Mouse (Mus musculus): ENCODE measurements around the gene Apba1. TPM values are rescaled to one million over a fixed set of nuclear protein-coding genes. Genes with fewer than 3 reads are reported as not detected.
A peak's percentile ranks its signal among the peaks of the same experiment; 100 is the strongest.

Gene Apba1
- polyA plus RNA-seq, 2 experiments = 0.55 to 2.5 TPM

GRCm38 (mm10) chr19:23960831-23961447 is 202.3 kb downstream of the Apba1 start:
- 85% methylated on average over 6 of the region's 6 CpGs for WGBS
- no peaks in the 10 kb centered on the region for H3K9me3 ChIP-seq (ENCODE audit: control insufficient read depth, low read length)
- H3K27me3 ChIP-seq (ENCODE audit: control insufficient read depth, insufficient read depth, low read length) = no peaks in the 10 kb centered on the region

GRCm38 (mm10) chr19:23961516-23961915 is 202.8 kb downstream of the Apba1 start:
- peak; percentile 69; the same call in 1 of the 2 replicates for ATAC-seq (ENCODE audit: low FRiP score, low read depth)
- Histone ChIP-seq H3K4me1 (ENCODE audit: control insufficient read depth, insufficient read depth, low read length) (peaks cover 3% of the 10 kb centered on the region; the same call in 1 of the 2 replicates), H3K9me3 (ENCODE audit: control insufficient read depth, low read length) (no peaks in the 10 kb centered on the region), H3K4me3 (replicated peaks; ENCODE audit: low read length) (no peak overlapping the region), H3K36me3 (ENCODE audit: control insufficient read depth, insufficient read depth, low read length) (no peaks in the 10 kb centered on the region), H3K4me2 (replicated peaks; ENCODE audit: low read depth, low read length, severe bottlenecking) (no peak overlapping the region), H3K9ac (ENCODE audit: low read depth, low read length, severe bottlenecking) (no peak overlapping the region), H3K27me3 (ENCODE audit: control insufficient read depth, insufficient read depth, low read length) (no peaks in the 10 kb centered on the region), H3K27ac (replicated peaks; ENCODE audit: low read depth, low read length) (no peak overlapping the region)
- WGBS = 1% methylated on average over 8 of the region's 8 CpGs
- no peak for DNase-seq (ENCODE audit: low spot score)
- TF ChIP-seq POLR2A (IDR thresholded peaks at IDR 0.05; ENCODE audit: borderline replicate concordance, extremely low read depth, insufficient read depth, insufficient read length) = no peak

More at GRCm38 (mm10) chr19:23960831-23961447, 202.3 kb downstream of the Apba1 start:
- Histone ChIP-seq H3K9ac (ENCODE audit: low read depth, low read length, severe bottlenecking) (no peak overlapping the region), H3K4me3 (replicated peaks; ENCODE audit: low read length) (no peak overlapping the region), H3K27ac (replicated peaks; ENCODE audit: low read depth, low read length) (no peak overlapping the region), H3K4me2 (replicated peaks; ENCODE audit: low read depth, low read length, severe bottlenecking) (no peak overlapping the region), H3K4me1 (ENCODE audit: control insufficient read depth, insufficient read depth, low read length) (peaks cover 3% of the 10 kb centered on the region; the same call in 1 of the 2 replicates), H3K36me3 (ENCODE audit: control insufficient read depth, insufficient read depth, low read length) (no peaks in the 10 kb centered on the region)
- TF ChIP-seq POLR2A (IDR thresholded peaks at IDR 0.05; ENCODE audit: borderline replicate concordance, extremely low read depth, insufficient read depth, insufficient read length) = no peak
- DNase-seq (ENCODE audit: low spot score) (no peak), ATAC-seq (ENCODE audit: low FRiP score, low read depth) (no peak)

GRCm38 (mm10) chr19:23964401-23964910 is 205.8 kb downstream of the Apba1 start:
- WGBS = 68% methylated on average over 10 of the region's 10 CpGs
- H3K36me3 ChIP-seq (ENCODE audit: control insufficient read depth, insufficient read depth, low read length) = no peaks in the 10 kb centered on the region
- no peaks in the 10 kb centered on the region for H3K9me3 ChIP-seq (ENCODE audit: control insufficient read depth, low read length)
- H3K9ac ChIP-seq (ENCODE audit: low read depth, low read length, severe bottlenecking) = no peak overlapping the region
- H3K4me3 ChIP-seq (replicated peaks; ENCODE audit: low read length) = no peak overlapping the region
- ATAC-seq (ENCODE audit: low FRiP score, low read depth) (no peak), DNase-seq (ENCODE audit: low spot score) (no peak)
- no peak for TF ChIP-seq POLR2A (IDR thresholded peaks at IDR 0.05; ENCODE audit: borderline replicate concordance, extremely low read depth, insufficient read depth, insufficient read length)
- H3K4me1 ChIP-seq (ENCODE audit: control insufficient read depth, insufficient read depth, low read length) = peaks cover 3% of the 10 kb centered on the region; the same call in 1 of the 2 replicates
- no peaks in the 10 kb centered on the region for H3K27me3 ChIP-seq (ENCODE audit: control insufficient read depth, insufficient read depth, low read length)
- H3K4me2 ChIP-seq (replicated peaks; ENCODE audit: low read depth, low read length, severe bottlenecking) = no peak overlapping the region
- no peak overlapping the region for H3K27ac ChIP-seq (replicated peaks; ENCODE audit: low read depth, low read length)

GRCm38 (mm10) chr19:23966376-23966775 is 207.7 kb downstream of the Apba1 start:
- H3K27ac ChIP-seq (replicated peaks; ENCODE audit: low read depth, low read length) = no peak overlapping the region
- H3K36me3 ChIP-seq (ENCODE audit: control insufficient read depth, insufficient read depth, low read length) = no peaks in the 10 kb centered on the region
- H3K4me3 ChIP-seq (replicated peaks; ENCODE audit: low read length) = no peak overlapping the region
- no peaks in the 10 kb centered on the region for H3K9me3 ChIP-seq (ENCODE audit: control insufficient read depth, low read length)
- no peaks in the 10 kb centered on the region for H3K27me3 ChIP-seq (ENCODE audit: control insufficient read depth, insufficient read depth, low read length)
- H3K4me1 ChIP-seq (ENCODE audit: control insufficient read depth, insufficient read depth, low read length) = no peaks in the 10 kb centered on the region
- TF ChIP-seq POLR2A (IDR thresholded peaks at IDR 0.05; ENCODE audit: borderline replicate concordance, extremely low read depth, insufficient read depth, insufficient read length) = no peak
- no peak overlapping the region for H3K9ac ChIP-seq (ENCODE audit: low read depth, low read length, severe bottlenecking)
- H3K4me2 ChIP-seq (replicated peaks; ENCODE audit: low read depth, low read length, severe bottlenecking) = no peak overlapping the region
- ATAC-seq (ENCODE audit: low FRiP score, low read depth) (no peak), DNase-seq (ENCODE audit: low spot score) (no peak)
- WGBS = 89% methylated on average over 9 of the region's 9 CpGs

GRCm38 (mm10) chr19:23967156-23967555 is 208.5 kb downstream of the Apba1 start:
- Histone ChIP-seq H3K27ac (replicated peaks; ENCODE audit: low read depth, low read length) (no peak overlapping the region), H3K27me3 (ENCODE audit: control insufficient read depth, insufficient read depth, low read length) (no peaks in the 10 kb centered on the region), H3K36me3 (ENCODE audit: control insufficient read depth, insufficient read depth, low read length) (no peaks in the 10 kb centered on the region), H3K9ac (ENCODE audit: low read depth, low read length, severe bottlenecking) (no peak overlapping the region), H3K9me3 (ENCODE audit: control insufficient read depth, low read length) (no peaks in the 10 kb centered on the region), H3K4me3 (replicated peaks; ENCODE audit: low read length) (no peak overlapping the region), H3K4me2 (replicated peaks; ENCODE audit: low read depth, low read length, severe bottlenecking) (no peak overlapping the region), H3K4me1 (ENCODE audit: control insufficient read depth, insufficient read depth, low read length) (no peaks in the 10 kb centered on the region)
- TF ChIP-seq POLR2A (IDR thresholded peaks at IDR 0.05; ENCODE audit: borderline replicate concordance, extremely low read depth, insufficient read depth, insufficient read length) = no peak
- no peak for ATAC-seq (ENCODE audit: low FRiP score, low read depth)
- no peak for DNase-seq (ENCODE audit: low spot score)
- WGBS = 52% methylated on average over 2 of the region's 2 CpGs
